Mouse (Mus musculus): ENCODE results near the gene Snta1.

Gene Snta1

DNA sequence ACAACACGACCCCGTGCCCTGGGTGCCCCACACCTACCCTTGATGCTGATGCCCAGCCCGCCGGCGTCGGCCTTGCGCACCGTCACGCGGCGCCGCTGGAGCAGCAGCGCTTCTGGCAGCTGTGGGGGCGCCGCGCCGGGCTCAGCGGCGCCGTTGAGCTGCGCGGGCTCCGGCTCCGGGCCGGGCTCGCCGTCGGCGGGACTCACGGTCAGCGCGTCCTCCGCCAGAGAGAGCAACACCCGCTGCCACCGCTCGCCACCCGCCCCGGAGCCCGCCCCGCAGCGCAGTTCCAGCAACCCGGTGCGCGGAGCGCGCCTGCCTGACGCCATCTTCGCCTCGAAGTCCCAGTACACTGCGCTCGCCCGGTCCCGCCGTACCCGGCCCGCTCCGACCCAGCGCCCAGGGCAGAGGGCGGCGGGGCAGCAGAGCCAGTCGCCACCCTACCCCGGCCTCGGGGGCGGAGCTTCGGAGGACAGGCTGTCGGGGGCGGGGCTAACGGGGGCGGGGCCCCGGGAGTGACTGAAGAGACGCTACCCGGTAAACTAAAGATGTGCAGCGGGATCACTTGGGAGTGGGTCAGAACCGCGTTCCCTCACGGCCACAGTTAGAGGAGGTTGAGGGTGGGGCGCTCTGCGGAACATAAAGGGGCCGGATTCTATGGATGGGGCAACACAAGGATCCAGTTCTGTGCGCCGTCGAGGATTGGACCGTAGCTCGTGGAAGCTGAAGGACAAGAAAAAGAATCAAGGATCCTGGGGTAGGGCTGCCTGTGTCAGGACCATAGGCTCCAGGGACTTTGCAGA is at the start of gene Snta1:
Gene Snta1, minus strand, starts transcription at position 457 of the 803 bp plus-strand sequence.
- DNase-seq (ENCODE audit: low spot score), result peak; percentile 85

DNA sequence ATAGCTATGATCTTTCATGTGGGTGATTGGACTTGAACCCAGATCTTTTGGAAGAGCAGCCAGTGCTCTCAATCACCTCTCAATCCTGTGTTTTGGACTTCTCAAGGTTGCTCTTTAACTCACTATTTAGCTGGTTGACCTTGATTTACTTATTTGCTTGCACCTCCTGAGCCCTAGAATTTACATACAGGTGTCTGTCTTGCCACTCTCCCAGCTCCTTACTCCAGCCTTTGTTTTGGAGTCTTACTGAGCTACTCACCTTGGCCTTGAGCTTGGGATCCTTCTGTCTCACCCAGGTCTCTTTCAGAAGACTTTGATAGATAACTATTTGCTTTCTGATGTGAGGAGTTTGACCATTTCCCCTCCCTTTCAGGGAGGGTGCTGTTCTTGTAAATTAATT is 48.7 kb upstream of the Snta1 start:
- no peak for DNase-seq (ENCODE audit: low spot score)

- DNase-seq (ENCODE audit: low spot score), result peak; percentile 27
These were observed 47.9 kb upstream of the Snta1 start for GRCm38 (mm10) chr2:154455776-154456175.

- DNase-seq (ENCODE audit: low spot score), result no peak
These were observed 46.7 kb upstream of the Snta1 start for GRCm38 (mm10) chr2:154454605-154455004.

GRCm38 (mm10) chr2:154454099-154454498 is 46.2 kb upstream of the Snta1 start:
- no peak for DNase-seq (ENCODE audit: low spot score)

DNA sequence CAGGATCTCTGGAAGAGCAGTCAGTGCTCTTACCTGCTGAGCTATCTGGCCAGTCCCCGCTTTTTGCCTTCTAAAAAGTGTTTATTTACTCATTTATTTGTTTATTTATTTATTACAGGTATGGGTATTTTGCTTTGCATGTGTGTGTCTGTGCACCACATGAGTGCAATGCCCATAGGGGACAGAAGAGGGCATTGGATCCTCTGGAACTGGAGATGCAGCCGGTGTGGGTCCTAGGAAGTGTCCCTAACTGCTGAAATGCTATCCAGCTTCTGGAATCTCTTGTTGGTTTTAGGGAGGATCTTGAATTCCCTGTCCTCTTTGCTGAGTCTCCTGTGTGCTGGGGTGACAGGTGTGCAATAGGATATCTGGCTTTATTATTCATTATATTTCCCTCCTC is 45.1 kb upstream of the Snta1 start:
- DNase-seq (ENCODE audit: low spot score), result no peak

DNA sequence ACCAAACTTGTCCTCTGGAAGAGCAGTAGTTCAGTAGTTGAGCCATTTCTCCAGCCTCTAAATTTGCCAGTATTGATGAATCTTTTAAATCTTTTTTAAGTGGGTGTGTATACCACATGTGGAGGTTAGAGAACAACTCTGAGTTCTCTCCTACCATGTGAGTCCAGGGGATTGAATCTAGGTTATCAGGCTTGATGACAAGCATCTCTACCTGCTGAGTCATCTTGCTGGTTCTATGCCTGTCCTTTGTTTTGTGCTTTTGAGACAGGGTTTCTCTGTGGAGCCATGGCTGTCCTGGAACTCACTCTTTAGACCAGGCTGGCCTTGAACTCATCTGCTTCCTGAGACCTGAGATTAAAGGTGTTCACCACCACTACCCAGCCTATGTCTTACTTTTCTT is 40.7 kb upstream of the Snta1 start:
- DNase-seq (ENCODE audit: low spot score), result no peak

DNA sequence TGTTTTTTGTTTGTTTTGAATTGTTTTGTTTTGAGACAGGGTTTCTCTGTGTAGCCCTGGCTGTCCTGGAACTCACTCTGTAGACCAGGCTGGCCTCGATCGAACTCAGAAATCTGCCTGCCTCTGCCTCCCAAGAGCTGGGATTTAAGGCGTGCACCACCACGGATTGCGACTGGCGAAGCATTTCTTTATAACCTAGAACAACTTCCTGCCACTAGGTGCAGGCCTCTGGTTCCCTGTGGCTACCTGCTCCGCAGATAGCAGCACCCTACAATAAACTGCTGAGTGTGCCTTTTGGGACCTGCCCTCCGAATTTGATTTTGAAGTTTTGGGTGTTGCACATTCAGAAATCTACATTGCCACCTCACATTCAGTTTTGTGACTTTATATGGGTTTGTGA is 39.9 kb upstream of the Snta1 start:
- DNase-seq (ENCODE audit: low spot score), result no peak

- no peak for DNase-seq (ENCODE audit: low spot score)
These were observed 32.6 kb upstream of the Snta1 start for GRCm38 (mm10) chr2:154440453-154440852.

DNA sequence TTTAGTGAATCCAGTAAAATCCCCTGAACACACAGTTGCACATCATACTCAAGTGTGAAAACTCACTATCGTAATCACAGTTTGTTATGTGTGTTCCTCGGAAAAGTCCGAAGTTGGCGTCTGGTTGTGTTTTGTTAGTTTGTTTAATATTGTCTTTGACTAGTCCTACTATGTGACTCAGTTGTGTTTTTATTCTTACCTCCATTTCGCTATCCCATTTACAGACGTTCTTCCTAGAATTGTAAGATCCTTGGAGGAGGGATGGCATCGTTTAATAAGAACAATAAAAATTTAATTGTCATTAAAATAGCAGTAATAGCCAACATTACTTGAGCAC is 29.3 kb upstream of the Snta1 start:
- DNase-seq (ENCODE audit: low spot score), result no peak

GRCm38 (mm10) chr2:154436458-154437190 is 28.7 kb upstream of the Snta1 start, which contains the start of gene Cbfa2t2:
Gene Cbfa2t2 (plus strand): TSS chr2:154436481.
- peak; percentile 80 for DNase-seq (ENCODE audit: low spot score)

- DNase-seq (ENCODE audit: low spot score), result peak; percentile 99
These were observed 28.2 kb upstream of the Snta1 start for GRCm38 (mm10) chr2:154436076-154436457.

DNA sequence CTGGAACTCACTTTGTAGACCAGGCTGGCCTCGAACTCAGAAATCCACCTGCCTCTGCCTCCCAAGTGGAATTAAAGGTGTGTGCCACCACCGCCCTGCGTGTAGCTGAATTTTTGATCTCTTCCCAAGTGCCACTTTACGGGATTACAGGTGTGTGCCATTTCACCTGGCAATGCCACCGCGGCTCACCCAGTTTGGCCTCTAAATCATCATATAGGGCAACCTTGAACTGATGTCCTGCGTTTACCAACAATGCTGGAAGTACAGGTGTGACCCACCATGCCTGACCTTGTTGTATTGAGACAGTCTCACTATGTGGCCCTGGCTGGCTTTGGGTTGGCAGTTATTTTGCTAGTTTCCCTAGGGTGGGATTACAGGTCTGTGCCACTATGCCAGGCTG is 26.8 kb upstream of the Snta1 start:
- DNase-seq (ENCODE audit: low spot score), result no peak

DNA sequence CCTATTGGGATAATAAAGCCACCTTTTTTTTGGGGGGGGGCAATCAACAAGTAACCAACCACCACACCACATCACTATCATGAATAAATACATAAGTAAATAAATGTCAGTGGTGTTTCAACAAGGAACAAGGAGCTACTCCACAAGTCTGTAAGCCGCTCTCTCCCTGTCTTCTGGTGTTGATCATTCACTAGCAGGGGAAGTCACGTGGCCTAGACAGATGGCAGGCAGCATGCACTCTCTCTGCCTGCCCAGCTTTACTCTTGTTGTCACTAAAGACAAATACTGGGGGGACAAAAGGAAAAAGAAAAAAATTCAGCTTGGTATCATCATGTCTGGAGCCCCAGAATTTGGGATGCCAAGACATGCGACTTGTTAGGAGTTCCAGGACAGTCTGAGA is 25.5 kb upstream of the Snta1 start:
- no peak for DNase-seq (ENCODE audit: low spot score)

DNA sequence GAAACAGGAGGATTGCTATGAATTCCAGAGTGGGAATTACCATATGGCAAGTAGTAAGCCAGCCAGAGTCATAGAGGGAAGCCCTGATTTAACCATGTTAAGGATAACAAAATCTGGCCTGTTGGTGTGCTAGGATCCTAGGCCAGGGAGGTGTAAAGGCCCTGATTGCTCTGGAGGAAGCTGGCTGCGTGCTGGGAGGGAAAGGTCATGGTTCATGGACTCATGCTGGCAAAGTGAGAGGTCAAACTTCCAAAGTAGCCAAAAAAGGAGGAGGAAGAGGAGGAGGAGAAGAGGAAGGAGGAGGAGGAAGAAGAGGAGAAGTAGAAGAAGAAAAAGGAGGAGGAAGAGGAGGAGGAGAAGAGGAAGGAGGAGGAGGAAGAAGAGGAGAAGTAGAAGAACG is 24.8 kb upstream of the Snta1 start:
- no peak for DNase-seq (ENCODE audit: low spot score)

DNA sequence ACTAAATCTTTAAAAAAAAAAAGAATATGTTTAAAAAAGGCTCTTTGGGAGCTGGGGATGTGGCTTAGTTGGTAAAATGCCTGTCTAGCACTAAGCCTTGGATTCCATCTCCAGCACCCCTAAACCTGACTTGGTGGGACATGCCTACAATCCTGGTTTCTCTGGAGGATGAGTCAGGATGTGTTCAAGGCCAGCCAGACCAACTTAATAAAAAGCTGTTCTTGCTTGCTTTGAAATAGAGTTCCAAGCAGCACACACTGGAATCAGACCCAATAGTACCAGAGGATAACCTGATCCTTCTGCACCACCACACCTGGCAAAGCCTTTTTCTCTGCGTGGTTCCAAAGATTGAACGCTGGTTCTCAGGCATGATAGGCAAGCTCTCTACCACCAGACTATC is 22.7 kb upstream of the Snta1 start:
- no peak for DNase-seq (ENCODE audit: low spot score)

- peak; percentile 76 for DNase-seq (ENCODE audit: low spot score)
These were observed 20.0 kb upstream of the Snta1 start for GRCm38 (mm10) chr2:154427853-154428360.

GRCm38 (mm10) chr2:154426905-154427852 is 19.3 kb upstream of the Snta1 start:
- no peak for DNase-seq (ENCODE audit: low spot score)

DNA sequence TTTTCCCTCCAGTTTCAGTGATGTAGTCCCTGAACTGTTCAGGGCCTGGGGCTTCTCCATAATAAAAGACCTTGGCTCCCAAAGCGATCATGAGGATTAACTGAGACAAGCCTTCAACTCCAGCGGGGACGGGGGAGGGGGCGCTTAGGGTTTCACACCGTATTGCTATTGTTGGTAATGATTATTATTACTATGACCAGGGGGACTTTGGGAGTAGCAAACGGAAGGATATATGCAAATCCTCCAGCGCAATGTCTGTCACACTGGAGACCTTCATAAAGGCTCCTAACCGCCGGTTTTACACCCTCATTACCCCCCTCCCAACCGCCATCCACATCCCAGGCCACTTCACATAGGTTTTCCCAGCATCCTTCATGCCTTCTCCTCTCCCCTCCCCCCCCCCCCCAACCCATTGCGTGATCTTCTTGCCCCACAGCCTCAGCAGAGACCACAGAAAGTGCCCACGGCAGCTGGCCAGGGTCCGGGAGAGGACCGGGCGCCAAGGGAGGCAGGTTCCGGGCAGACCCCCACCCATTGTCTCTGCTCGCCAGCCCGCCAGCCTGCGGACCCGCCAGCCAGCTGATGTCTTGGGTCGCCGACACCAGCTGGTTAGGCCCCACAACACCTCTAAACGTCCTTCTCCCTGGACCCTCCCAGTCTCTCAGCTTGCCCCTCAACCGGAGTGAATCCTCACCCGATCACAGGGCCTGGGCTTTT is 18.4 kb upstream of the Snta1 start:
- no peak for DNase-seq (ENCODE audit: low spot score)

GRCm38 (mm10) chr2:154425522-154425921 is 17.6 kb upstream of the Snta1 start:
- DNase-seq (ENCODE audit: low spot score), result no peak

GRCm38 (mm10) chr2:154423548-154423947 is 15.6 kb upstream of the Snta1 start:
- DNase-seq (ENCODE audit: low spot score), result no peak

DNA sequence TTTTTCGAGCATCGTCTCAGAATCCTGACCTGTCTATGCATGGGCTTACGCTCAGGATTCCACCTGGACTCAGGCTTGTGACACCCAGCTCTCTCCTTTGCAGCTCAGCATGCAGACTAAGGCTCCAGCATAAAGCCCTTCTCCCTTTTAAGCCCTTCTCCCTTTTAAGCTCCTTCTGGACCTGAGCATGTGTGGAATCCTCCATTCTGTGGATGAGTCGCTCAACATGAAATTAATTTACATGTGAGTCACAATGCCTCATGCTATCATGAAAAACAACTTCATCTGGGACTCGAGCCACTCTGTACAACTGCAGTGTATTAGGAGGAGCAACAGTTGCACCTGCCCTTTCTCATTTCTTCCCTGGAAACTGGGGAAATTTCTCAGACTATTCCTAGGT is 14.3 kb upstream of the Snta1 start:
- no peak for DNase-seq (ENCODE audit: low spot score)

Measured in testis, postnatal 14 days (tissue).